Mouse (Mus musculus): Measurements from ENCODE around the gene Trcg1. TPM values are rescaled to one million over a fixed set of nuclear protein-coding genes. Genes with fewer than 3 reads are reported as not detected.

Trcg1 gene
- polyA plus RNA-seq, 2 experiments: not detected

DNA sequence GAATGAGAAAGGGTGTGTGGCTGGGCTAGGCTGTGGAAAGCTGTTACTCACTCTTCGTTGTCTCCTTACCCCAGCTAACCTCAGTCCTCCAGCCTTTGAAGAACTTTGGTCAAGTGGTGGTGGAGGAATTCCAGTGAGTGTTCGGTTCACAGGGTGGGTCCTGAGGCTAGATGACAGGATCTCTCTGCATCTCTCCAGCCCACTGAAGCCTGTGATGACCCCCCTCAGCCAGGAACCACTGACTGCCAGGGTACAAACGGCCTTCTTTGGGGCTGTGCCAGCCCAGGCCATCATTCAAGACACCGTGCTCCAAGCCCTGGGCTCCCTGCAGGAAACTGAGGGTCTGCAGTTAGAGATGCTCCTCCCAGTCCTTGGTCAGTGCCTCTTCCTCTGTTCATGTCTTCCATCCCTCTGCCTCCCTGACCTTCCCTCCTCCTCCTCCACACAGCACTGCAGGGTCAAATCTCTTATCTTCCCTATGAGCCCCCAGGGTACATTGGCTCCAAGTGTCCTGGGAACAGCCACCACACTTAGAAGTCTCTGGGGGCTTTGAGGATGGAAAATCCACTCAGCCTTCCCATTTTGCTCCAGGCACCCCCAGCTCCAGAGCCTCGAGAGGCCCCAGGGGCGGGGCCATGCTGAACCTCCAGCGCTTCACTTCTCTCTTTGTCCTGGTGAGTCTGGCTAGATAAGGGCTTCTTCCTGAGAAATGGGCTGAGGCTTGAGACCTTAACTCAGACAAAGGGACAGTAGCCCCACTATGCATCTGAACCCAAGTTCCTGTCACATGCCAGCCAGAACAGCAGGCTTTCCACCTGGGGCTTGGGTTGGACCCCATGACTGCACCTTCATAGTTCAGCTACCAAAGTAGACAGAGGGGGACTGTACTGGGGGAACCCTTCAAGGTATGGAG is 11.9 kb downstream of the Trcg1 start:
- H3K4me1 ChIP-seq (ENCODE audit: control insufficient read depth, insufficient read depth, low read length): no peaks in the 10 kb centered on the region
- H3K36me3 ChIP-seq (ENCODE audit: control insufficient read depth, insufficient read depth, low read length): peaks cover 18% of the 10 kb centered on the region
- no peaks in the 10 kb centered on the region for H3K9me3 ChIP-seq (ENCODE audit: control insufficient read depth, low read length)
- no peak for DNase-seq (ENCODE audit: low spot score)
- WGBS: 58% methylated on average over 7 of the region's 7 CpGs
- H3K27me3 ChIP-seq (ENCODE audit: control insufficient read depth, insufficient read depth, low read length): no peaks in the 10 kb centered on the region
- no peak for TF ChIP-seq POLR2A (IDR thresholded peaks at IDR 0.05; ENCODE audit: borderline replicate concordance, extremely low read depth, insufficient read depth, insufficient read length)
- H3K27ac ChIP-seq (replicated peaks; ENCODE audit: low read depth, low read length): no peak overlapping the region
- no peak overlapping the region for H3K9ac ChIP-seq (ENCODE audit: low read depth, low read length, severe bottlenecking)
- no peak overlapping the region for H3K4me2 ChIP-seq (replicated peaks; ENCODE audit: low read depth, low read length, severe bottlenecking)
- ATAC-seq (ENCODE audit: low FRiP score, low read depth): no peak
- no peak overlapping the region for H3K4me3 ChIP-seq (replicated peaks; ENCODE audit: low read length)

DNA sequence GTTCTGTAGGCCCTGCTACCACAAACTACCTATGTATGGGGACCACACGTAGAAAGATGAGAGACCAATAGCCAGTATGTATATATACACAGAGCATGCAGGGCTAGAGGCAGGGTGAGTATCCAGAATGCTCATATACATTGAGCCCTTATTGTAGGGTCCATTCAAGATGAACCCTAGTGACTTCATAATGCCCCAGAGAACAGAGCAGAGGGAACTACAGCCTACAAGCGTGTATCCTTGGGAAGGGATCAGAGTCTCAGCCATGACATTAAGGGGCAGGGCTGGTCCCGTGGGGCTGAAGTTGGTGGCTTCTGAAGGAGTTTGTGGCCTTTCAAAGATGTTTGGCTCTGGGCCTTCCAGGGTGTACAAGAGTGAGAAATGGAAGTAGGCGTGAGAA is 13.7 kb downstream of the Trcg1 start:
- Histone ChIP-seq H3K4me2 (replicated peaks; ENCODE audit: low read depth, low read length, severe bottlenecking) (no peak overlapping the region), H3K9me3 (ENCODE audit: control insufficient read depth, low read length) (no peaks in the 10 kb centered on the region), H3K27me3 (ENCODE audit: control insufficient read depth, insufficient read depth, low read length) (no peaks in the 10 kb centered on the region), H3K36me3 (ENCODE audit: control insufficient read depth, insufficient read depth, low read length) (peaks cover 34% of the 10 kb centered on the region), H3K9ac (ENCODE audit: low read depth, low read length, severe bottlenecking) (no peak overlapping the region), H3K4me1 (ENCODE audit: control insufficient read depth, insufficient read depth, low read length) (no peaks in the 10 kb centered on the region), H3K4me3 (replicated peaks; ENCODE audit: low read length) (no peak overlapping the region), H3K27ac (replicated peaks; ENCODE audit: low read depth, low read length) (no peak overlapping the region)
- TF ChIP-seq POLR2A (IDR thresholded peaks at IDR 0.05; ENCODE audit: borderline replicate concordance, extremely low read depth, insufficient read depth, insufficient read length): no peak
- 92% methylated on average over 4 of the region's 4 CpGs for WGBS
- ATAC-seq (ENCODE audit: low FRiP score, low read depth) (no peak), DNase-seq (ENCODE audit: low spot score) (no peak)

DNA sequence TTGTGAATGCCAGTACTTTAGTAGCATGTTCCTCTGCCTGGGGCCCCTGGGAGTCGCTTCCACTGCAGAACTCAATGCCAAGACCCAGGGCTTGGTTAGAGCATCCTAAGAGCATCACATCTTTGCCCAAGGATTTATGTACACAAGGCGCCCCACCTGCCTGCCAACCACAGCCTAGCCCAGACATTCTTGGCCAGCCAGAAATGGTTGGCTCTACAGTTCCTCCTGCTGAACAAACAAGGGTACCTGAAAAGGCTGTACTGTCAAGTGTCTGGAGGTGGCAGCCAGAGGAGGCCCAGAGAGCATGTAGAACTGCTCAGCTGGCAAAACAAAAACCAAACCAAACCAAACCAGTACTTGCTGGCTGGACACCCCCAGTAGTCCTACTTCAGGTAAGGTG is 14.8 kb downstream of the Trcg1 start:
- WGBS: 84% methylated on average over 2 of the region's 2 CpGs
- Histone ChIP-seq H3K27me3 (ENCODE audit: control insufficient read depth, insufficient read depth, low read length) (no peaks in the 10 kb centered on the region), H3K27ac (replicated peaks; ENCODE audit: low read depth, low read length) (no peak overlapping the region), H3K4me1 (ENCODE audit: control insufficient read depth, insufficient read depth, low read length) (no peaks in the 10 kb centered on the region), H3K9me3 (ENCODE audit: control insufficient read depth, low read length) (no peaks in the 10 kb centered on the region), H3K36me3 (ENCODE audit: control insufficient read depth, insufficient read depth, low read length) (peaks cover 45% of the 10 kb centered on the region), H3K9ac (ENCODE audit: low read depth, low read length, severe bottlenecking) (no peak overlapping the region), H3K4me2 (replicated peaks; ENCODE audit: low read depth, low read length, severe bottlenecking) (no peak overlapping the region), H3K4me3 (replicated peaks; ENCODE audit: low read length) (no peak overlapping the region)
- no peak for DNase-seq (ENCODE audit: low spot score)
- no peak for ATAC-seq (ENCODE audit: low FRiP score, low read depth)
- no peak for TF ChIP-seq POLR2A (IDR thresholded peaks at IDR 0.05; ENCODE audit: borderline replicate concordance, extremely low read depth, insufficient read depth, insufficient read length)

DNA sequence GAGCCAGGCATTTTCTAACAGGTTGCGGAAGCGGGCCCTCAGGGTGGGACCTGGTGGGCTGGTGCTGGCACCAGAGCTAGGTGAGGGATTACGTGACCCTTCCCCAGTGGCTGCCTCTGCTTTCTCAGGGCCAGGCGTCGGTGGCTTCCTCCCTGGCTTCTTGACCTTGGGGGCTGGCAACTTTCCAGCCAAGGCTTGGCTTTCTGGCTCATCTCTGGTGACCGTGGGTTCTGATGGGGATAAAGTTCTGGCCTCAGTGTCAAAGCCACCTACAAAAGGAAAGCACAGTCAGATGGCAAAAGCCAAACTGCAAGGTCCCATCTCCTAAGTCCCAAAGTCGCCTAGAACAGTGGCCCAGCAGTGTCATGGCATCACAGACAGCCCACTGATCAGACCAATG is 17.7 kb downstream of the Trcg1 start:
- H3K9me3 ChIP-seq (ENCODE audit: control insufficient read depth, low read length): no peaks in the 10 kb centered on the region
- H3K27ac ChIP-seq (replicated peaks; ENCODE audit: low read depth, low read length): no peak overlapping the region
- 91% methylated on average over 7 of the region's 7 CpGs for WGBS
- H3K4me1 ChIP-seq (ENCODE audit: control insufficient read depth, insufficient read depth, low read length): no peaks in the 10 kb centered on the region
- no peak overlapping the region for H3K4me2 ChIP-seq (replicated peaks; ENCODE audit: low read depth, low read length, severe bottlenecking)
- peaks cover 73% of the 10 kb centered on the region for H3K36me3 ChIP-seq (ENCODE audit: control insufficient read depth, insufficient read depth, low read length)
- H3K9ac ChIP-seq (ENCODE audit: low read depth, low read length, severe bottlenecking): no peak overlapping the region
- no peaks in the 10 kb centered on the region for H3K27me3 ChIP-seq (ENCODE audit: control insufficient read depth, insufficient read depth, low read length)
- no peak for ATAC-seq (ENCODE audit: low FRiP score, low read depth)
- TF ChIP-seq POLR2A (IDR thresholded peaks at IDR 0.05; ENCODE audit: borderline replicate concordance, extremely low read depth, insufficient read depth, insufficient read length): no peak
- DNase-seq (ENCODE audit: low spot score): no peak
- no peak overlapping the region for H3K4me3 ChIP-seq (replicated peaks; ENCODE audit: low read length)

DNA sequence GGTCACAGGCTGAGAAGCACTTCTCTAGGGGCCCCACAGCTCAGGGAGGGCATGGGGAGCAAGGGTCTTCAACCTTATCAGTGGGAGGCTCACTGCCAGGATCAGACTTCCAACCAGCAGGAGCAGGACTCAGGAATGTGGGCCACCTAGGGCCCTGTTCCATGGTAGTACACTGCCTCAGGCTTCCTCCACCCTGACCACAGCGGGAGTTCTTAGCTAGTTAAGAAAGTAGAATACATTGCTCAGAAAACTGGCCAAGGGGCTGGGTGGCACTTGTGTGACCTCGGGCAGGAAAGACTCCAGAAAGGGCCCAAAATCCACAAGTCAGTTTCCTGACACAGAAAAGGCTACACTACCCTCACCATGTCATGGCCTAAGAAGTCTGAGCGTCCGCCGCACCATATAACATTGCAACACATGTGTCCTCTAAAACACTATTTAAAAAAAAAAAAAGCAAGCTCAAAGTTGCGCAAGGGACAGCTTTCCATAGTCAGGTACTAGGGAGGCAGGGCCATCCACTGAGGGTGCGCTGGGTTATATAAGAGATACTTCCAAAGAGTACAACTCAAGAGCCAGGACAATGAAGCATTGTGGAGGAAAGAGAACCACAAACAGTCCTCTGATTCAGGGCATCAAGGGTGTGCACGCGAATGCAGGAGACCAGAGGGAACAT is 18.6 kb downstream of the Trcg1 start:
- ATAC-seq (ENCODE audit: low FRiP score, low read depth) (no peak), DNase-seq (ENCODE audit: low spot score) (no peak)
- no peak for TF ChIP-seq POLR2A (IDR thresholded peaks at IDR 0.05; ENCODE audit: borderline replicate concordance, extremely low read depth, insufficient read depth, insufficient read length)
- peaks cover 73% of the 10 kb centered on the region for H3K36me3 ChIP-seq (ENCODE audit: control insufficient read depth, insufficient read depth, low read length)
- no peak overlapping the region for H3K4me2 ChIP-seq (replicated peaks; ENCODE audit: low read depth, low read length, severe bottlenecking)
- WGBS: 91% methylated on average over 9 of the region's 9 CpGs
- H3K9ac ChIP-seq (ENCODE audit: low read depth, low read length, severe bottlenecking): no peak overlapping the region; the same call in 1 of the 2 replicates
- H3K27me3 ChIP-seq (ENCODE audit: control insufficient read depth, insufficient read depth, low read length): no peaks in the 10 kb centered on the region
- no peak overlapping the region for H3K27ac ChIP-seq (replicated peaks; ENCODE audit: low read depth, low read length)
- H3K4me3 ChIP-seq (replicated peaks; ENCODE audit: low read length): no peak overlapping the region
- H3K9me3 ChIP-seq (ENCODE audit: control insufficient read depth, low read length): no peaks in the 10 kb centered on the region
- H3K4me1 ChIP-seq (ENCODE audit: control insufficient read depth, insufficient read depth, low read length): no peaks in the 10 kb centered on the region

Measured in limb, embryonic 14.5 days (tissue).